Mouse (Mus musculus): Measurements from ENCODE around the gene Crcp.

The Crcp gene

GRCm38 (mm10) chr5:130029142-130029897 is at the start of gene Crcp, which contains the start of gene Asl:
Gene Crcp, plus strand, starts transcription at chr5:130029290.
Gene Asl, minus strand, starts transcription at chr5:130029247.
- DNase-seq (ENCODE audit: low read depth) = peak; percentile 70

- DNase-seq (ENCODE audit: low read depth) = no peak
Observed at GRCm38 (mm10) chr5:129980216-129980615, 48.9 kb upstream of the Crcp start.

GRCm38 (mm10) chr5:129989376-129989775 is 39.7 kb upstream of the Crcp start:
- DNase-seq (ENCODE audit: low read depth) = no peak

GRCm38 (mm10) chr5:129991898-129992297 is 37.2 kb upstream of the Crcp start:
- no peak for DNase-seq (ENCODE audit: low read depth)

GRCm38 (mm10) chr5:129993374-129993773 is 35.7 kb upstream of the Crcp start:
- DNase-seq (ENCODE audit: low read depth) = no peak

GRCm38 (mm10) chr5:129994989-129995388 is 34.1 kb upstream of the Crcp start:
- DNase-seq (ENCODE audit: low read depth) = no peak

- DNase-seq (ENCODE audit: low read depth) = no peak
Observed at GRCm38 (mm10) chr5:129997700-129998099, 31.4 kb upstream of the Crcp start.

GRCm38 (mm10) chr5:129999097-129999496 is 30.0 kb upstream of the Crcp start:
- DNase-seq (ENCODE audit: low read depth) = peak; percentile 49

GRCm38 (mm10) chr5:130000735-130001134 is 28.4 kb upstream of the Crcp start:
- DNase-seq (ENCODE audit: low read depth) = no peak

GRCm38 (mm10) chr5:130001356-130001987 is 27.6 kb upstream of the Crcp start:
- DNase-seq (ENCODE audit: low read depth) = peak; percentile 29

- peak; percentile 82 for DNase-seq (ENCODE audit: low read depth)
Observed at GRCm38 (mm10) chr5:130002301-130003146, 26.6 kb upstream of the Crcp start, which contains the start of gene Gusb. Gene Gusb, minus strand, starts transcription at chr5:130003049.

- no peak for DNase-seq (ENCODE audit: low read depth)
Observed at GRCm38 (mm10) chr5:130003229-130003628, 25.9 kb upstream of the Crcp start.

GRCm38 (mm10) chr5:130007344-130007743 is 21.7 kb upstream of the Crcp start:
- no peak for DNase-seq (ENCODE audit: low read depth)

- DNase-seq (ENCODE audit: low read depth) = no peak
Observed at GRCm38 (mm10) chr5:130008034-130008590, 21.0 kb upstream of the Crcp start.

GRCm38 (mm10) chr5:130009784-130010183 is 19.3 kb upstream of the Crcp start:
- no peak for DNase-seq (ENCODE audit: low read depth)

- DNase-seq (ENCODE audit: low read depth) = no peak
Observed at GRCm38 (mm10) chr5:130010961-130011360, 18.1 kb upstream of the Crcp start.

- no peak for DNase-seq (ENCODE audit: low read depth)
Observed at GRCm38 (mm10) chr5:130015104-130015503, 14.0 kb upstream of the Crcp start.

GRCm38 (mm10) chr5:130019461-130019860 is 9.6 kb upstream of the Crcp start:
- no peak for DNase-seq (ENCODE audit: low read depth)

GRCm38 (mm10) chr5:130021361-130021966 is 7.6 kb upstream of the Crcp start:
- no peak for DNase-seq (ENCODE audit: low read depth)

- no peak for DNase-seq (ENCODE audit: low read depth)
Observed at GRCm38 (mm10) chr5:130022366-130022765, 6.7 kb upstream of the Crcp start.

GRCm38 (mm10) chr5:130023067-130023766 is 5.9 kb upstream of the Crcp start:
- no peak for DNase-seq (ENCODE audit: low read depth)
